Mouse (Mus musculus): ENCODE measurements around the gene Scn5a. TPM values are rescaled to one million over a fixed set of nuclear protein-coding genes. Genes with fewer than 3 reads are reported as not detected.

The Scn5a gene
- total RNA-seq, 2 experiments from 2014 or later = 5.0 to 5.4 TPM

DNA sequence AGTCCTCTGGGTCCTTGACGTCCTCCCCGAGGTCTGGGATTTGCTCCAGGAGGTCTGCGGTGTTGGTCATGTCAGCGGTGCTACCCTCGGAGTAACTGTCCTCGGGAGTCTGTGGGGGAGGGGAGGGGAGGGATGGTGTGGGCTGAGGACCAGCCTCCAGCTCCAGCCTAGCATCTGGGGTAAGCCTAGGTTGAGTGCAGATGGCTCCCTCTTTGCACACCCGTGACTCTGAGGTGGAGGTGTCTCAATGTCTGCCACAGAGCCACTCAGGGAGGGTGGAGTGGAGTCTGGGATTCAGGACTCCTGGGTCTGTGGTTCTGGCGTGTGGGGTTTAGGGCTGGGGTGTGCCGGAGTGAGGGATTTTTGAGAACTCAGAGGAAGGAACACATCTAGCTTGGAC, 65.8 kb downstream of the Scn5a start:
- DNase-seq (ENCODE audit: low spot score in 2 of 2) = no peak

DNA sequence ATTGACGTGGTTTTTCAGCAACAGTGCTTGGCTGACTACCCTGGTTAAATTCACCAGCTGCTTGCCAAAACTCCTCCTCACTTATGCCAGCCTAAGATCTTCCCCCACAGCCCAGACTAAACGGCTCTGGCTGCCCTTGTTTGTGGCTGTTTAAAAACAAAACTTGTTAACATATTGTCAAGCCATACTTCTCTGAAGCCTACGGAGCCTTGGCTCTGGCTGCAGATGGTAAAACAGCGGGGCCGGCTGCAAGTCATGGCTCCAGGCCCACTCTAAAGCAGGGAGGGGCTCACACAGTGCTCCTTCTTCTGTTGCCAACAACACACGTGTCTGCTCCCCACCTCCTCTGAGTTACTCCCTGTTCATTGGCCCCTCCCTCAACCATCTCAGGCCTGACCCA, 67.9 kb downstream of the Scn5a start:
- peak; percentile 45 to 53 for DNase-seq (ENCODE audit: low spot score in 2 of 2)

DNA sequence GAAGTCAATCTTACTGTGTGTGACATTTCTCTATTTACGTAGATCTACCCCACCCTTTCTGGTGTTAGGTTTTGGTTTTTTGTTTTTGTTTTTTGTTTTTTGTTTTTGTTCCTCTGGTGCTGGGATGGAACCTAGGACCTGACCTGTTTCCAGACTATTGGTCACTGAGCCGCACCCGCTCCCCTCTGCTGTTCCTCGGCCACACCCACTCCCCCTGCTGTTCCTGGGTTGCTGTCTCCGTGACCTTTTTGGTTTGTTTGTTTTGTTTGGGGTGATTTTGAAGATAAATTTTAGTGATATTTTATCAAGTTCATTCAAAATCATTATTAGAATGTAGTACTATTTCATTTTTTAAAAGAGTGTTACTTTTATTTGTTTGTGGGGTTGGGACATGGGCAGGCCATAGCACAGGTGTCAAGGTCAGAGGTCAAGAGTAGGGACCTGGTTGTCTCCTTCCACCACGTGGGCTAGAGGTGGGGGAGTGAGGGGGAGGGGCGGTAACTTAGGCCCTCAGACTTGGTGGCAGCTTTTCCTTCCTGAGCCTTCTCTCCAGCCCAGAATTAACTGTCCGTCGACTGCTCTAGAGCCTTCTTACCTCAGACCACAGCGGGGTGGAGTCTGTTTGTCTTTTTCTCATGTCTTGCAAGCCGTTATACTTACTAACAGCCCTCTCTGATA, 73.7 kb downstream of the Scn5a start:
- DNase-seq (ENCODE audit: low spot score in 2 of 2) = no peak

DNA sequence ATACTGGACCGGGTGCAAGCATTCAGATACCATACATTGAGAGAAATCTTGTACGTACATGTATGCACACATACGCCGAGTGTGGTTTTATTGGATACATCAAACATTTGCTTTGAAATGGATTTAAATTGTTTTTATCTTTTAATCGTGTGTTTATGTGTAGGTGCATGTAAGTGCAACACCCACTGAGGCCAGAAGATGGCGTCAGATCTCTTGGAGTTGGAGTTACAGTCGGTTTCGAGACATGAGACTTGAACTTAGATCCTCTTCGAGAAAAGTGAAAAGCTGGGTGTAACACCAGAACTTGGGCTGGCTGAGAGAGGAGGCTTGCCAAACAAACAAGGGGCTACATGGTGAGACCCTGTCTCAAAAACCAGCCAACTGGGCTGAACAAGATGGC, 75.2 kb downstream of the Scn5a start:
- DNase-seq (ENCODE audit: low spot score in 2 of 2) = no peak

DNA sequence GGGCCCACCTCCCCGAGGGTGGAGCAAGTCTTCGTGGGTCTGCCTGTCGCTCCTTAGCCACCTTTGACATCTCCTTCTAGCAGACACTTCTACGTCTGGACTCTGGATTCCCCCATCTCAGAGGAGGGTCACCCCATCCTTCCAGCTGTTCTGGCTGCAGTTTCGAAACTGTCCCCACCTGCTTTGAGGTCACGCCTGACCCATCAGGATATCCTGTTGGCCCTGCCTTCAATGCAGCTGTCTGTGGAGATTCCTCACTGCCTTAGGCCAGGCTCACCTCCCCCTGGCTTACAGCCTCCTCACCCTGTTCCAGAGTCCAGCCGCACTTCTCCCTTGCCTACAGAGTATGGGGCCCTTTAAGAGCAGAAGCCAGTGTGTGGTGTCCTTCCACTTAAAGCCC, 79.9 kb downstream of the Scn5a start:
- no peak for DNase-seq (ENCODE audit: low spot score in 2 of 2)

DNA sequence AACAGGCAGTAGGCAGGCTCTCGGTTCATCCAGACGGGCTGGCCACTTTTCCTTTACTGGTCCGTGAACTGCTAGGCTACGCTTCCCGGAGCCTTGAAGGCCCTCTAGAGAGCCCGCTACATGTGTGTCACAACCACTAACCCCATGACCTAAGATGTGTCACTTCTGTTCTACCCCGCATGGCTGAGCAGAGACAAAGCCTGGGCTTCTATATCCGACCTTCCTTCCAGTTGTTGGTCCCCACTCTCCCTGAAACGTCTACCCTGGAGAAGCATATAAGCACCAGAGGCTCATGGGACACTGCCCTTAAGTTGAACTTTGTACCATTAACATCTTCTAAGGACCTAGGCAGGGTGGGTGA, 80.6 kb downstream of the Scn5a start:
- no peak for DNase-seq (ENCODE audit: low spot score in 2 of 2)

DNA sequence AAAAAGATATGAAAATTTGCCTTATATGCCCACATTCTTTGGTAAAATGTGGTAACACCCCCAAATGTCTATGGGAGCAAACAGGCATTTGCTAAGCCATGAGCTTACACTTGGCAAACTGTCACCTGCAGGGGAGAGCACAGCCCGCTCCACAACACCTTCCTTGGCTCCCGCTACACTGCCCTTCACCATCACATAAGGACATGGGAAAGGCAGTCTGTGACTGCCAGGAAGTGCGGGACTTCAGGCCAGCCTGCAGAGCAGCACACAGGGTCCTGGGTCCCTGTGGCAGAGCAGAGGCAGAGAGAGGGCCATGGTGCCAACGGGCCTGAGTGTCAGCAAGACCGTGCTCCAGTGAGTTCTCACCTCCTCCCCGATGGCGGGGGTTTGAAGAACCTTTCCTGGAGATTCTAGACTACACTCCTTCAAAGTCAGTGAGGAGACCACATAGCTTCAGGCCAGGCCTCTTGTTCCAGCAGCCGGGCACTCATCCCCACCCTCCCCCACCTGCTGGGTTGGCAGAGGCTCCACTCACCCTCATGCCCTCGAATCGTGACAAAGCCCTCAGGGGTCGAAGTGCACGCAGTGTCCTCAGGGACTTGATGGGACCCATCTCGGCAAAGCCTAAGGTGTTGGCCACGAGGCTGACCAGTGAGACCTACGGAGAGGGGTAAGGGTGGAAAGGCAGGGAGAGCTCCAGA, 81.1 kb downstream of the Scn5a start:
- DNase-seq (ENCODE audit: low spot score in 2 of 2) = no peak

DNA sequence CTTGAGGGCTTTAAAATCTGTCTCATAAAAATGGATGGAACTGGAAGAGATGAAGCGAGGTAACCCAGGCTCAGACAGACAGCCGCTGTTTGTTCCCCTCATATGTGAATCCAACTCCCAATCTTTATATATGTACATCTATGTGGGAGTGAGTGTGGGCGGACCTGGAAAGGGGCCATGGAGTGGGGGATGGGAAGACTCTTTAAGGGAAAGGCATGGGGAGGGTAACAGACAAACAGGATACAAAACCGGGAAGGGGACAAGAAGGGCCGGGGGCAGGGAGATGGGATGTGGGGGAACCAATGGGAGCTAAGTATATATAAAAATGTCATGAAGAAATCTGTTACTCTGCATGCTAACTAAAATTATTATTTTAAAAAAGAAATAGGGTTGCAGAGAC, 81.9 kb downstream of the Scn5a start:
- peak; percentile 26 to 37 for DNase-seq (ENCODE audit: low spot score in 2 of 2)

DNA sequence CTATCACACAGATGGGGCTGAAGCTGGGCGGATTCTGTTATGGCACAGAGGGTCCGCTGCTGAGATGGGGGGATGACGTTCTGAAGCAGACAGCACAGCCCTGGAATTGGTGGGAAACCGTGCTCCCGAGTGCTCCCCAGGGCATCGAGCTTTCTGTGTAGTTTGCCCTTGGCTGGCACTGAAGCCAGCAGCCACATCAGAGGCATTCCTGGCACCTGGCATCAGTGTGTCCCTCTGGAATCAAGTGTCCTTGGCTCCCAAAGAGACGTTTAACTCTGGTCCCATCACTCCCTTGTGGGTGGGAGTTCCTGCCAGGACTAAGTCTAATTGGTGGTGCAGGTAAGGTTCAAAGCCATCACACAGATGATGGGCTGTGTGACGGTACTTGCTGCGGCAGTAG, 82.5 kb downstream of the Scn5a start:
- DNase-seq (ENCODE audit: low spot score in 2 of 2) = no peak

DNA sequence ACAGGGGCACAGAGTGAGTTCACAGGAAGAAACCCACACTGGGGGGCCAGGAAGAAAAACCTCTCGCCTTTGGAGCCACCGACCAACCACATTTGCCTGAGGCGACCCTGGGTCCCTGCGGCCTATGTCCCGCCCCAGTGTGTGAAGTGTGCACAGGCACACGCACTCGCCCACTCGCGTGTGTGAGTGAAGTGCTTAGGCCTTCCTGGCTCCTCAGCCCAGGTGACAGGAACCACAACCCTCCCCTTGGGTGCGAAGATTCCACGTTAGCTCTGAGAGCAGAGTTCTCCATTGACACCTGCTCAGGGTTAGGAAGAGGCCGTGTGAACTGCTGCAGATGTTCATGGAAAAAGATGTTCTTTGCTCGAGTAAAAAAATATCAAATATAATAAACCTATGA, 93.9 kb downstream of the Scn5a start:
- no peak for DNase-seq (ENCODE audit: low spot score in 2 of 2)

DNA sequence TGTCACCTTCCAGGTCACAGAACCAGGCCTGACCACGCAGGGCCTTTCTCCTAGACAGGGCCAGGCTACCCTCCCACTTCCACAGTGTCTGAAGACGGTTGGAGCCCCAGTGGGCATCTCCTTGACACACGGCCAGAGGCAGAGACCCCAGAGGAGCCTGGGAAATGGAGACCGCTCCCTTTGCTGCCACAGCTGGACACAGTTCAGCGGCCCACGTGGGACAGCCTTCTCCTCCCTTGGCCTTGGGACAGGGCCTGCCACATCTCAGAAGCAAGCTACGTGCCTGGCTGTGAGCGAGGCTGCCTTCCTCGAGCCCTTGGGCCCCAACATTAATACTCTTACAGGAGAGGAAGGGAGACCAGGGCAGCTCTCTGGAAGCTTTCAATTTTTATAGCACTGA, 94.4 kb downstream of the Scn5a start:
- no peak for DNase-seq (ENCODE audit: low spot score in 2 of 2)

DNA sequence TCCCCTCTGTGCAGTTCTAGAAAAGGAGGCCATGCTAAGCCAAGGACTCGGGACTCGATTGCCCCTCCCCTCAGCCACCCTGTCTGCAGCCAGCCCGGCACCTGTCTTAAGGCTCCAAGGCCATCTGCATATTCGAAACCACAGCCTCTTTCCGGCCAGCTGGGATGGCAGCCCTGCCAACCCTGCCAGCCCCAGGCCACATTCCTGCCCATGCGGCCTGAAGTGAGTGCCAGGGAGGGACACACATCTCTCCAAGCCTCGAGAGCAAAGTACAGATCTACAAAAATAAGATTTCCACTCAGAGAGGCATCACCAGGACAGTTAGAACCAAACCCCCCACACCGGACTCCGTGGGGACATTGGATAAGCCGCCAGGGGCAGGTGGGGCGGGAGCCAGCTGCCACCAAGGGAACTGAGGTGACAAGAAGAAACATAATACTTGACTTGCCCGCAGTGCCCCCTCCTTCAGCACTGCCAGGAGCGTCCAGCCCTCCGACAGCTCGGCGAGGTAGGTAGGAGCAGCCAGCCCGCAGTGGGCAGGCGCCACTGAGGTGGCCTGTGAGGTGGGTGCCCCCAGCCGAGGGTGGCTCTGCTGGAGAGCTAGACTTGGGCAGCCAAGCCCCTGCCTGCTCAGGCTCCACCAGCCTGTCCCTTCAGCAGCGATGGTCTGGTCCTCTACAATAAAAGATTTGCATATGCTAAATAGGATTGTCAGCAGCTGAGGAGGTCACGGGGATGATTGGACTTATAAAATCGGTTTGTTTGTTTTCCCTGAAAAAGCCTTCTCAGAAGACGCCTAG, 95.1 kb downstream of the Scn5a start:
- DNase-seq (ENCODE audit: low spot score in 2 of 2) = no peak

DNA sequence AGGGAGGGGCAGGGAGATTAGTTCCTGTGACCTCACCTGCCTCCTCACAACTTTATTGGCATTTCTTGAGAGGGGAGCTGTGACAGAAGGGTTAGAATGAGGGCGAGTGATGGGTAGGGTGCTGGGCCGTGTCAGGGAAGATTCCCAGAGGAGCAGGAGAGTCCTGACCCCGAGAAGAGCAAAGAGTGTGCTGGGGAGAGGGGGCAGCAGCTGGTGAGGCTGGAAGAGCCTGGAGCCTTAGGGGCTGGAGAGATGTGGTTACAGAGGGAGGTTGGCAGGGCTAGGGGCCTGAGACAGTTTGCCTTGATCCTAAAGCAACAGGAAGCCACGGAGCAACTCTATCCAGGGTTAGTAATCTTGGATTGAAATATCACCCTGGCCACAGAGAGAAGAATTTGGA, 97.2 kb downstream of the Scn5a start:
- DNase-seq (ENCODE audit: low spot score in 2 of 2) = no peak

DNA sequence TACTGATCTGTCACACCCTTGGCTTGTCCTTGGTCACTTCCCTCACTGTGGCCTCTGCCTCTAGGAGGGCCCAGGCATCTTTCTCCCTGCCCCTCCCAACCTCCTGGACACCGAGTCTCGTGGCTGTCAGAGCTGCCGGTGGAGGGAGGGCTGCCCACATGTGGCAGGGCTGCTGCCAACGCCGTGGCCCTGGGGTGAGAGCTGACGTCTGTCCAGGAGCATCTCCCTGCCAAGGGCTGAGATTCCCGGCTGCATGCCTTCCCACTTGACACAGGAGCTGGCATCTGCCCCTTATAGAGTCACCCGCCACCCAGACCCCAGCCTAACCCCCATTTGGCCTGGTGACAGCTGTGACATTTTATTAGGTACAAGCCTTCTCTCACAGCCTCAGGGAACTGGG, 99.5 kb downstream of the Scn5a start:
- no peak for DNase-seq (ENCODE audit: low spot score in 2 of 2)

DNA sequence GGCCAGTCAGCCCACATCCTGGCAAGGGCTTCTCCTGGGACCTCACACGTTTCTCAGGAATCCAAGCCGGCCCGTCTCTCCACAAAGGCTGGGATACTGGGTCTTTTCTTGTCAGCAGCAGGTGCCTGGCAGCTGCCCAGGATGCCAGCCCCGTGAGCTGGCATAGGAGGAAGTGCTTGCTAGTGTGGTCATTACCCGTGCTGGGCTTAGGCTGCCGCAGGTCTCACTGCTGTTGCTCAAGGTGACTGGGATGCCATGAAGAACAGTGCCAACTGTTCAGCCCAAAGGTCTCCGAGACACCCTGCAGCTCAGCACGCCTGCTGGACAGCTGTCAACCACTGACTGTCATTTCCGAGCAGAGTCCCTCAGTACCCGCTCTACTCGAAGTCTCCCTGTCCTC, 100.5 kb downstream of the Scn5a start:
- DNase-seq (ENCODE audit: low spot score in 2 of 2) = no peak

DNA sequence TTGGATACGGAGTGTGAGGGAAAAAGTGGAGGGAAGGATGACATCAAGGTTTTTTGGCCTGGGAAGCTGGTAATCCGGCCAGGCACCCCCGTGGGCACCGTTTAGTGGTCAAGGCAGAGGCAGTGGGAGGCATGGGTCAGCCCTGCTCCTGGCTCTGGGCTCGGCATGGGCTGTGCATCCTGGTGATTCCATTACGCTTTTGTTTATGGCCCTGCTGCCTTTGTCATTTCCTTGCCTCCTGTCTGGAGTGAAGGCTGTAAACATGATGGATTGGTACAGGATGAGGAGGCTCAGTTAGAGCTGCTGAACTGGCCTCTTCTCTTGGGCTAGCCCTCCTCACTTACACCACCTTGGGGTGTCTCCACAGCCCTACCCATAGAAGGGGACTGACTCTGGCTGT, 101.1 kb downstream of the Scn5a start:
- DNase-seq (ENCODE audit: low spot score in 2 of 2) = no peak

DNA sequence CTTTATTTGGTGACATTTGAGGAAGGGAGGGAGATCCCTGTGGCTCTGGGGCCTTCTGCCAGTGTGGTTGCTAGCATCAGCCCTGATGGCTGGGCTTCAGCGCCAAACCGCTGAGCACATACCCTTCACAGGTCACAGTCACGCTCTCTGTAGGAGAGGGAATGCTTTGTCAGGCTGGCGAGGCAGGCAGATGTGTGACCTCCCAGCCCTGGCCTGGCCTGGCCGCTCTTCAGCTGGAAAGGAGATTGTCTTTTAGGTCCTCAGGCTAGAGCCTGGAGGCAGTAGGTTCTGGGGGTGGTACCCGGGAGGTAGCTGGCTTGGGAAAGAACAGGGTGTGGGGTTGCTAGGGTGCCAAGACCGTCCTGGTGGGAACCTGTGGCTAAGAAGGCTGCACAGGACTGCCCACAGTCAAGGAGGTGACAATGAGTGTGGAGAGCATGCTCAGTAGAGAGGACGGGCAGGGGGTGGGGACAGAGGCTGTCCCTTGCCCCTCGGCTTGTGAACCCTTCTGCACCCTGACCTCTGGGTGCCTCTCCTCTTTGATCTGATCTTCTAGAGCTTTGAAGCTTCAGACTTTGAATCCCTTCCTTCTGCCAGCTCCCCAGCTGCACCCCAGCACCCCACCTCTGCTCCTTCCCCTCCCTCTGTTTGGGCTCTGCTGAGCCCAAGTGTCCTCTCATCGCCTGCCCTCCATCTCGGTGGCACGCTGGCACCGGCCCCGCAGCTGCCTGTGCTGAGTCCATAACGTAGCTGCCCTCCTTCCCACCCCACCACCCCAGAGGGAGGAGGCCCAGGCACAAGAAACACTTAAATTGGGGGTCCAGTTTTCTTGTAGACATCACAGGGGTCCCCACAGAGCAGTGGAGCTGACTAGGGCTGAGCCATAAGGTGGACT, 103.9 kb downstream of the Scn5a start:
- DNase-seq (ENCODE audit: low spot score in 2 of 2) = no peak

DNA sequence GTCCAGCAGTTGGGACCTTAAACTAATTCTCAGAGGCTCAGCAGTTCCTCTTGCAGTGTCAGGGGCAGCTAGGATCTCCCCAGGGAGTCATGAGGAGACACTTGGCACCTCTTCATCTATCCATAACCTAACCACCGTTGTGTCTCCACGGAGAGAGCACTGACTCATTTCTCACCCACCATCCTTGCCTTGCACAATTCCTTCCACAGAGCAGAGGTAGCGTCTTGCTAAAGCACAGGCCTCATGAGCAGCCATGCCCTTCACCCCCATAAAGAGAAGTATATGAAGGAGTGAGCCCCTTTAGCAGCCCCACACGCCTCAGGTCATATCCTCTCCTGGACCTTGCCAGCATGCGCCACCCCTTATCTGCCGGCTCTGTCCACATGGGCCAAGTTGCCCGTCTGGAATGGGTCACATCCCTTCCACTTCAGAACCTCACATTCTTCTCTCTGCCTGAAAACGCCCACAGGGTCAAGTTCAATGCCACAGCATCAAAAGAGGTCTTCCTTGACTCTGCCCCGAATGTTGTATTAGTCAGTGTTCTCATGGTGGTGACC, 105.1 kb downstream of the Scn5a start:
- DNase-seq (ENCODE audit: low spot score in 2 of 2) = no peak

DNA sequence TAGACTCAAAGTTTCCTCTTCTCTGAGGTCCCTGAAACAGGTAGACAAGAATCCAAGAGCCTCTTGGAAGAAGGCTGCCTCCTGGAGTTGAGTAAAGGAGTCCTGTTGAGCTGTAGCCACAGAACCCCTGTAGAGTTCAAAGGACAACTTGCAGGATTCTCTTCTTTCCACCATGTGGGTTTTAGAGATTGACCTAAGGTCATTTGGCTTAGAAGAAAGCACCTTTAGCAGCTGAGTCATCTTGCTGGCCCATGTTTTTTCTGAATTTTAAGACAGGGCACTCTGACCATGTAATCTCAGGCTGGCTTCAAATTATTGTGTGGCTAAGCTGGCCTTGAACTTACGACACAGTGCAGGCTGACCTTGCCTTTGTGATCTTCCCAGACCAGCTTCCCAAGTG, 105.8 kb downstream of the Scn5a start:
- no peak for DNase-seq (ENCODE audit: low spot score in 2 of 2)

DNA sequence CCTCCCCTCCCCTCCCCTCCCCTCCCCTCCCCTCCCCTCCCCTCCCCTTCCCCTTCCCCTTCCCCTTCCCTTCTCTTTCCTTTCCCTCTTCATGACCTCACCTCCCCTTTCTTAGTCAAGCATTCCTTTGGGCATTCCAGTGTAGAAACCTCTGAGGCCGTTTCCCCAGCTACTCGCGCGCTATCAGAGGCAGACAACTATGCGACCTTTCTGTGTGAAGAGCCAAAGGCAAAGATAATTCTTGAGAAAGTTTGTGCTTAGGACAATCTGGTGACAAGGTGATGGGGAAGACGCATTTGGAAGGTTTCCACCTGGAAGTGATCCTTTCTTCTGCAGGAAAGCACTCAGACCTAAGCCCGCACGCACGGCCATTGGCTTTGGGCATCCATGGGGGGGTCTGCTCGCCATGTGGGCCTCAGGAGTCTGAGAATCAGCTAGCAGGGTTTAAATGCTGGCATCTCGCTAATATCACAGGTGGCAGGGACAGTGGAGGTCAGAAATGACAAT, 106.4 kb downstream of the Scn5a start:
- DNase-seq (ENCODE audit: low spot score in 2 of 2) = no peak

All from left cerebral cortex, adult 18-20 months (tissue).